Comparison of ENCODE assay signal across 9 mouse cellular contexts in the genomic region with DNA sequence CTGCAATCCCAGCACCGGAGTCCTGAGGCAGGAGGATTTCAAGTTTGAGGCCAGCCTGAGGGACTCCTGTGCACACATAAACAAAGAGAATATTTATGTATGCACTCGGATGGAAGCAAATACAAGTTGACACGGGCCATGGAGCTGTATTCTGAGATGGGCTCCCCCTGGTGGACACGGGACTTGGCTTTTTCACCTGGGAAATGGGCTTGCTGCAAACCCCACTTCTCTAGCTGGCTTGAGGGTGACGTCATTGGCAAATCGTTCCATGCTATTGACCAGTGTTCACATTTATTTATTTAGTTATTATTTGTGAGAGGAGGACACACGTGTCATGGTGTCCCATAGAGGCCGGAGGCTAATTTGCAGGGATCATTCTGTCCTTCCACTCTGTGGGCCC. TPM values are rescaled to one million over a fixed set of nuclear protein-coding genes. Genes with fewer than 3 reads are reported as not detected.
DNase-seq lines count a peak whose midpoint lies in the region; ATAC-seq and TF ChIP-seq lines count a peak whose summit lies in the region.
"Had no signal": no experiment of that assay in that cellular context is flagged by ENCODE, and none has a peak within 500 bp of the region (broad histone marks: within the 10 kb centered on the region; RNA-seq: fewer than 3 reads in every experiment).

No protein-coding gene starts in this region.

- H3K36me3 ChIP-seq in lung, embryonic 14.5 days (ENCODE audit: insufficient read depth): no peaks in the 10 kb centered on the region
- no peaks in the 10 kb centered on the region for H3K36me3 ChIP-seq in E14TG2a.4 (ENCODE audit: insufficient read depth, low read length)
- H3K36me3 ChIP-seq in liver, postnatal 0 days (replicated peaks; ENCODE audit: insufficient read depth, low read length): peaks cover 57% of the 10 kb centered on the region

- H3K4me1 ChIP-seq in lung, embryonic 14.5 days (ENCODE audit: insufficient read depth): no peaks in the 10 kb centered on the region
- H3K4me1 ChIP-seq in E14TG2a.4 (replicated peaks; ENCODE audit: low read depth, low read length): peaks cover 7% of the 10 kb centered on the region; the same call in 1 of the 2 replicates
- H3K4me1 ChIP-seq in liver, postnatal 0 days (ENCODE audit: insufficient read depth): peaks cover 6% of the 10 kb centered on the region; the same call in 1 of the 2 replicates

- H3K4me3 ChIP-seq in lung, embryonic 14.5 days (ENCODE audit: low read depth, low read length): no peak overlapping the region
- no peak overlapping the region for H3K4me3 ChIP-seq in E14TG2a.4 (replicated peaks; ENCODE audit: low read length)
- no peak overlapping the region for H3K4me3 ChIP-seq in liver, postnatal 0 days (ENCODE audit: low read depth, low read length)

- H3K4me2 ChIP-seq in lung, embryonic 14.5 days: no peak overlapping the region
- no peak overlapping the region for H3K4me2 ChIP-seq in liver, postnatal 0 days (ENCODE audit: low read depth, low read length)

- ATAC-seq in lung, embryonic 14.5 days (ENCODE audit: insufficient read depth): no peak
- ATAC-seq in liver, postnatal 0 days: no peak

- 69% methylated on average over 8 of the region's 8 CpGs for WGBS in lung, embryonic 14.5 days
- 63% methylated on average over 8 of the region's 8 CpGs for WGBS in liver, postnatal 0 days (ENCODE audit: insufficient replicate concordance)

- no peaks in the 10 kb centered on the region for H3K27me3 ChIP-seq in lung, embryonic 14.5 days (ENCODE audit: insufficient read depth, low read length)
- H3K27me3 ChIP-seq in E14TG2a.4 (ENCODE audit: insufficient read depth, low read length): no peaks in the 10 kb centered on the region
- H3K27me3 ChIP-seq in liver, postnatal 0 days (ENCODE audit: insufficient read depth, low read length): no peaks in the 10 kb centered on the region

- peak; percentile 42; the same call in 1 of the 2 replicates for TF ChIP-seq CTCF in lung, embryonic 14.5 days (IDR thresholded peaks at IDR 0.05; ENCODE audit: low read depth)
- peak; percentile 79 for TF ChIP-seq CTCF in E14TG2a.4 (conservative IDR thresholded peaks at IDR 0.05; ENCODE audit: low read length)
- peak; percentile 65 for TF ChIP-seq CTCF in liver, postnatal 0 days (IDR thresholded peaks at IDR 0.05; ENCODE audit: low read depth)

- H3K9me3 ChIP-seq in lung, embryonic 14.5 days (ENCODE audit: low read depth, low read length): no peaks in the 10 kb centered on the region
- H3K9me3 ChIP-seq in E14TG2a.4 (ENCODE audit: low read length): no peaks in the 10 kb centered on the region
- H3K9me3 ChIP-seq in liver, postnatal 0 days (ENCODE audit: low read length): no peaks in the 10 kb centered on the region

- no peak for TF ChIP-seq EP300 in liver, postnatal 0 days (IDR thresholded peaks at IDR 0.05; ENCODE audit: low read depth)

- peak; percentile 21 for DNase-seq in lung, embryonic 14.5 days
- DNase-seq in lung, postnatal 4 days: no peak
- DNase-seq in WW6 (ENCODE audit: low read depth, low spot score): peak; percentile 26
- peak; percentile 50 for DNase-seq in liver, postnatal 0 days
- DNase-seq in frontal cortex, postnatal 10 days (ENCODE audit: low spot score in 2 of 2): no peak
- DNase-seq in right cerebral cortex, adult 18-20 months: no peak

- H3K9ac ChIP-seq in lung, embryonic 14.5 days: no peak overlapping the region
- H3K9ac ChIP-seq in liver, postnatal 0 days (replicated peaks): no peak overlapping the region

- no peak overlapping the region for H3K27ac ChIP-seq in lung, embryonic 14.5 days (ENCODE audit: low read depth)
- no peak overlapping the region for H3K27ac ChIP-seq in liver, postnatal 0 days (ENCODE audit: low read depth)

RNA-seq across cellular contexts. Expression of gene Lbp, which starts 10.1 kb away (rescaled TPM):
- polyA plus RNA-seq in lung, embryonic 14.5 days (2014; fragmentation: Nextera tagmentation; extraction: Ambion mirVana): 8.3 and 9.9 TPM in 2 replicates
- 167 and 193 TPM in 2 replicates for polyA plus RNA-seq in liver, postnatal 0 days (2015; fragmentation: Nextera tagmentation; extraction: Ambion mirVana)

RNA-seq across cellular contexts. Expression of gene Bpi, which starts 58.5 kb away (rescaled TPM):
- not detected in 2 replicates for polyA plus RNA-seq in lung, embryonic 14.5 days (2014; fragmentation: Nextera tagmentation; extraction: Ambion mirVana)
- not detected in 2 replicates for polyA plus RNA-seq in liver, postnatal 0 days (2015; fragmentation: Nextera tagmentation; extraction: Ambion mirVana)
- polyA plus RNA-seq: intestine, embryonic 14.5 days; lung, embryonic 16.5 days had no signal

RNA-seq across cellular contexts. Expression of gene Snhg11, which starts 59.1 kb away (rescaled TPM):
- 0.96 and 1.7 TPM in 2 replicates for polyA plus RNA-seq in lung, embryonic 14.5 days (2014; fragmentation: Nextera tagmentation; extraction: Ambion mirVana)
- 0.28 and 0.57 TPM in 2 replicates for polyA plus RNA-seq in liver, postnatal 0 days (2015; fragmentation: Nextera tagmentation; extraction: Ambion mirVana)

Comparison
In these comparisons a context has a peak if more than half of its experiments do, and no peak if none do; other contexts are left out.
1. DNase-seq: peak in lung, embryonic 14.5 days (single experiment), WW6 (single experiment) and liver, postnatal 0 days (single experiment); none in lung, postnatal 4 days (0 of 2), frontal cortex, postnatal 10 days (0 of 2) and right cerebral cortex, adult 18-20 months (single experiment).
2. RNA of gene Lbp, which starts 10.1 kb away (polyA plus RNA-seq): 167 to 193 TPM in liver, postnatal 0 days; 8.3 to 9.9 TPM in lung, embryonic 14.5 days; every median in the first group is over 10 times any median in the second.
3. Peak in every context shown above with its lines, with median percentiles within 50 percentile points of each other: CTCF ChIP-seq.